Mouse (Mus musculus): Measurements from ENCODE around the gene Ccdc74a.

DNA sequence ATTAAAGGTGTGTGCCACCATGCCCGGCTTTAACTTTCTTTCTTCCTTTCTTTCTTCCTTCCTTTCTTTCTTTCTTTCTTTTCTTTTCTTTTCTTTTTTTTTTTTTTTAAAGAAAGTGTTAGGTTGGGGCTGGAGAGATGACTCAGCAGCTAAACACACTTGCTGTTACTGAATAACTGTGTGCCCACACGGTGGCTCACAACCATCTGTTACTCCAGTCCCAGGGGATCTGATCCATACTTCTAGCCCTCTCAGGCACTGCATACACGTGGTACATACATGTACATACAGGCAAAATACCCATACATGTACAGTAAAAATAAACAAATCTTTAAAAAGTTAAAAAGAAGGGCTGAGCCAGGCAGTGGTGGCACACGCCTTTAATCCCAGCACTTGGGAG lies 34.9 kb upstream of the Ccdc74a start:
- TF ChIP-seq CTCF (IDR thresholded peaks at IDR 0.05; ENCODE audit: control insufficient read depth, insufficient read depth, insufficient read length) (no peak), MYOG (IDR thresholded peaks at IDR 0.05; ENCODE audit: control insufficient read depth, extremely low read depth, insufficient read length) (no peak), USF1 (IDR thresholded peaks at IDR 0.05; ENCODE audit: low read depth) (no peak), CEBPB (IDR thresholded peaks at IDR 0.05; ENCODE audit: low read depth) (no peak), MAX (IDR thresholded peaks at IDR 0.05) (no peak)
